Mouse (Mus musculus) intestine, embryonic 15.5 days (tissue): ENCODE results near the gene Atp2b2. TPM values are rescaled to one million over a fixed set of nuclear protein-coding genes. Genes with fewer than 3 reads are reported as not detected.

ENCODE experiments used
- ATAC-seq: fragments of 200-750 bp; cut with Nextera tagmentation; 2 replicates; pipeline ENCODE4 v1.8.0; 2017; ENCODE audit warnings: moderate TSS enrichment, moderate library complexity
- H3K27ac ChIP-seq: fragments of 300-500 bp; sonication (generic); 2 replicates; pipeline ENCODE4 v1.5.1; 2015; ENCODE audit warnings: mild to moderate bottlenecking, inconsistent platforms
- H3K27me3 ChIP-seq: fragments of 300-500 bp; sonication (generic); replicated peaks from 2 replicates; pipeline ENCODE4 v1.6.1; 2015; ENCODE audit warnings: inconsistent platforms
- H3K36me3 ChIP-seq: fragments of 300-500 bp; sonication (generic); 2 replicates; pipeline ENCODE4 v1.6.1; 2015; ENCODE audit warnings: inconsistent platforms
- H3K4me1 ChIP-seq: fragments of 300-500 bp; sonication (generic); replicated peaks from 2 replicates; pipeline ENCODE4 v1.6.1; 2015; ENCODE audit warnings: inconsistent platforms
- H3K4me2 ChIP-seq: fragments of 300-500 bp; sonication (generic); replicated peaks from 2 replicates; pipeline ENCODE4 v1.6.1; 2015; ENCODE audit warnings: mild to moderate bottlenecking, inconsistent platforms
- H3K4me3 ChIP-seq: fragments of 300-500 bp; sonication (generic); replicated peaks from 2 replicates; pipeline ENCODE4 v1.5.1; 2015; ENCODE audit warnings: inconsistent platforms
- H3K9ac ChIP-seq: fragments of 300-500 bp; sonication (generic); 2 replicates; pipeline ENCODE4 v1.6.1; 2015; ENCODE audit warnings: inconsistent platforms
- H3K9me3 ChIP-seq: fragments of 300-500 bp; sonication (generic); 2 replicates; pipeline ENCODE4 v1.6.1; 2016; ENCODE audit warnings: inconsistent platforms
- WGBS: fragments of 180-500 bp; shearing (Covaris S2); methylation state at CpG from one replicate; pipeline ENCODE4 v1.1.7; 2015; 5-methylcytosine and 5-hydroxymethylcytosine counted together
- polyA plus RNA-seq: library from polyadenylated mRNA; unstranded; fragments of >200 nt; fragmentation: Nextera tagmentation; extraction: Ambion mirVana; gene quantifications from 2 replicates; pipeline ENCODE4 v1.2.1, GENCODE M21; 2015

Atp2b2 gene
- polyA plus RNA-seq, 1 experiment from 2014 or later: 1.1 TPM

DNA sequence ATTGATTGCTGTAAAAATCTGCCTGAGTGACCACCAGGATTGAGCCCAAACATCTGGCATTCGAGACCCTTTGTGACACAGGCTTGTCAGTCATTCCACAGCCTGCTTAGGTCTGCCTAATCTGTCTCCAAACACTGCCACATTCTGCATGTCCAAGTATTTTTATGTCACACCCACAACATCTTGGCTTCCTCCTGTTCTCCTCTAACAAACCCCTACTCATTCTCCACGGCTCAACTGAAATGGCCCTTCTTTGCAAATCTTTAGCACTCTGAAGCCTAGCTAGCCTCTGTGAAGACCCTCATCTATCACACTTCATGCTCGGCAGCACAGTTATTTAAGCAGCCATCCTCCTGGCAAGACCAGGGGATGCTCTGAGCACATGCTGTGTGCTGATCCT is 72.7 kb downstream of the Atp2b2 start:
- Histone ChIP-seq H3K9me3 (no peaks in the 10 kb centered on the region), H3K4me1 (no peaks in the 10 kb centered on the region), H3K36me3 (no peaks in the 10 kb centered on the region), H3K27me3 (no peaks in the 10 kb centered on the region), H3K9ac (no peak overlapping the region), H3K27ac (no peak overlapping the region), H3K4me2 (no peak overlapping the region), H3K4me3 (no peak overlapping the region)
- WGBS: 40% methylated on average over 3 of the region's 3 CpGs
- ATAC-seq: no peak

DNA sequence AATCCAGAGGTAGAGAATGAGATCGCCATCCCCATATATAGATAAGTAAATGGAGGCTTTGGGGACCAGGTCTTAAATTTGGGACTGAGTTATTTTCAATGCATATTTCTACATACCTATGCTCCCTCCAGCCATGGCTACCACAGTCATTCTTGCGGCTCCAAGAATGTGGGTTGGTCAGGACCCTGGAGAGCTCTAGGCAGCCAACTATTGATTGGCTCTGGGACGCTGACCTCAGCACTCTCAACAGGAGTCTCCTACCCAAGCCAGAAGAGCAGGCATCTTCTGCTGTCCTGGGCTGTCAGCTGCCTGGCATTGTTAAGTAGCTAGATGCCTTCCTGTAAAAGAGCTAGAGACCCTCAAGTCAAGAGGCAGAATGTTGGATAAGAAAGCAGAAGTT is 79.6 kb downstream of the Atp2b2 start:
- H3K4me1 ChIP-seq: no peaks in the 10 kb centered on the region
- H3K9me3 ChIP-seq: no peaks in the 10 kb centered on the region
- no peak overlapping the region for H3K4me2 ChIP-seq
- H3K36me3 ChIP-seq: no peaks in the 10 kb centered on the region
- no peak overlapping the region for H3K4me3 ChIP-seq
- H3K27ac ChIP-seq: no peak overlapping the region
- H3K27me3 ChIP-seq: no peaks in the 10 kb centered on the region
- H3K9ac ChIP-seq: no peak overlapping the region
- ATAC-seq: no peak
- WGBS: 5% methylated on average over 3 of the region's 3 CpGs

DNA sequence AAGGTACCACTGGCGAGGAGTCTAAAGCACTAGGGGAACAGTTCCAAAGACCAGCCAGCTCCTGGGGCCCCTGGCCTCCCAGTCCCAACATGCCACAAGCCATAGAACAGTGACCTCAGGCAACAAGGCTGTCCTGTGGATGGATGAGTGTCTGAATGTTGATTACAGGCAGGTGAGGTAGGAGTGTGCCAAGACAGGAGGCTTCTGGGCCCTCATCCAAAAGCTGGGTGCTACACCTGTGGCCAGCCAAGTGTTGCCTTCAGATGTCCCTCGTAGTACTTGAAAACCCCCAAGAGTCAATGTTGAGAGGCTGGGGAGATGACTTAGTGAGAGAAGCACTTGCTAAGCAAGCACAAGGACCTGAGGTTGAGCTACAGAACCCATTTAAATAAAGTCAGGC is 80.8 kb downstream of the Atp2b2 start:
- no peak overlapping the region for H3K4me2 ChIP-seq
- no peaks in the 10 kb centered on the region for H3K9me3 ChIP-seq
- 0 out of 2 replicates have a peak, but pooled peaks cover 2% of the 10 kb centered on the region for H3K27me3 ChIP-seq
- no peak overlapping the region for H3K9ac ChIP-seq
- no peak for ATAC-seq
- H3K27ac ChIP-seq: no peak overlapping the region
- H3K4me3 ChIP-seq: no peak overlapping the region
- H3K4me1 ChIP-seq: no peaks in the 10 kb centered on the region; the same call in 1 of the 2 replicates
- WGBS: 80% methylated on average over 2 of the region's 2 CpGs
- H3K36me3 ChIP-seq: no peaks in the 10 kb centered on the region

DNA sequence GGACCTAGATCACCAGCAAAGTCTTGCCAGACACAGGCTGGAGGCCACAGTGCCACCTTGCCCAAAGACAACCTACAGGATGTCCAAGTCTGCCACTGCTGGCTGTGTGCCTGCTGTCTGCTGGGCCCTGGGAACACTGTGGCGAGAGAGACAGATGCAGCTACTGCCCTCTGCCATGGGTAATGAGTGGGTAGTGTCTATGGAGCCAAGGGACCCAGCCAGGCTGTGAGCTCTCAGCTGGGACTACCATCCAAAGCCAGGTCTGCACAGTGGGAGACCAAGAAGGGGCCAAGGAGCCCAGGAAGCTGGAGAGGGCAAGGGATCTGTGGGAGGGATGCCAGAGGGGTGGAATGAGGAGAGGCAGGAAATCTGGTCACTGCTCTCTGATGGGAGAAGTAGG is 83.1 kb downstream of the Atp2b2 start:
- WGBS: 56% methylated on average over 1 of the region's 1 CpGs
- H3K9ac ChIP-seq: no peak overlapping the region
- H3K36me3 ChIP-seq: no peaks in the 10 kb centered on the region
- ATAC-seq: no peak
- no peak overlapping the region for H3K4me2 ChIP-seq
- 0 out of 2 replicates have a peak, but pooled peaks cover 3% of the 10 kb centered on the region for H3K27me3 ChIP-seq
- H3K4me3 ChIP-seq: no peak overlapping the region
- H3K4me1 ChIP-seq: no peaks in the 10 kb centered on the region; the same call in 1 of the 2 replicates
- no peak overlapping the region for H3K27ac ChIP-seq
- no peaks in the 10 kb centered on the region for H3K9me3 ChIP-seq

DNA sequence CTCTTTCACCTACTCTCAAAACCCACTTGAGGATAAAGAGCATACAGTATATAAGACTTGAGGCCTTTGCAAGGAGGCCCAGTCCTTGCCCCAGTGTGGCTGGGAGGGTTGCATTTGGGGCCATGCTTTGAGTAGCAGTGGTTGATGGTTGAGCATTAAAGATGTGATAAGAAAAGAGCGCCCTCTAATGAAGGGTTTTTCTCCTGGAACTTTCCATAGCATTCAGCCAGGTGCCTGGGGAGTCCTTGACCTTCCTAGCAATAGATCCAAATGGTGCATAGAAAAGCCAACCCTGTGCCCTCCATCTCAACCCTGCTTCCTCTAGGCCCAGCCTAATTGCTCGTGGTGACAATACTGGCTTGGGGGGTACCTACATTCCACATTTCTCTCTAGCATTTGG is 83.7 kb downstream of the Atp2b2 start:
- Histone ChIP-seq H3K4me1 (no peaks in the 10 kb centered on the region; the same call in 1 of the 2 replicates), H3K36me3 (no peaks in the 10 kb centered on the region), H3K9me3 (no peaks in the 10 kb centered on the region), H3K4me3 (no peak overlapping the region), H3K4me2 (no peak overlapping the region), H3K9ac (no peak overlapping the region), H3K27ac (no peak overlapping the region), H3K27me3 (0 out of 2 replicates have a peak, but pooled peaks cover 3% of the 10 kb centered on the region)
- no peak for ATAC-seq
- WGBS: 57% methylated on average over 2 of the region's 2 CpGs

DNA sequence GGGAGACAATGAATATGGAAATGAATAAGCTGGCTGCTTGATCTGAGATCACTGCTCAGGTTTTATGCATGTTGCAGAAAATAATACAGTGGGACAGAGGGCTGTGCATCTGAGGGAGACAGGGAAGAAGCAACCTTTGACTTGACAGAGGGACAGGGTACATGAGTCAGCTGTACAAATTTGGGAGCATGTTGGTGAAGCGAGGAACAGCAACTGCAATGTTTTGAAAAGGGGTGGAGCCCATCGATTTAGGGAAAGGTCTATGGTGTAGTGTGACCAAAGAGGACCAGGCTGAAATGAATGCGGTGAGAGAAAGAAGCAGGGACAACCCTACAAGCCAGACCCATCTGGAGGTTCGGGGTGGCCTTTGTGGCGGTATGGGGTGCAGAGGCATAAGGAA is 84.4 kb downstream of the Atp2b2 start:
- WGBS: 74% methylated on average over 5 of the region's 5 CpGs
- no peak overlapping the region for H3K4me2 ChIP-seq
- no peaks in the 10 kb centered on the region; the same call in 1 of the 2 replicates for H3K4me1 ChIP-seq
- no peak for ATAC-seq
- H3K36me3 ChIP-seq: no peaks in the 10 kb centered on the region
- no peak overlapping the region for H3K27ac ChIP-seq
- no peaks in the 10 kb centered on the region for H3K9me3 ChIP-seq
- H3K9ac ChIP-seq: no peak overlapping the region; the same call in 1 of the 2 replicates
- 0 out of 2 replicates have a peak, but pooled peaks cover 3% of the 10 kb centered on the region for H3K27me3 ChIP-seq
- no peak overlapping the region for H3K4me3 ChIP-seq

DNA sequence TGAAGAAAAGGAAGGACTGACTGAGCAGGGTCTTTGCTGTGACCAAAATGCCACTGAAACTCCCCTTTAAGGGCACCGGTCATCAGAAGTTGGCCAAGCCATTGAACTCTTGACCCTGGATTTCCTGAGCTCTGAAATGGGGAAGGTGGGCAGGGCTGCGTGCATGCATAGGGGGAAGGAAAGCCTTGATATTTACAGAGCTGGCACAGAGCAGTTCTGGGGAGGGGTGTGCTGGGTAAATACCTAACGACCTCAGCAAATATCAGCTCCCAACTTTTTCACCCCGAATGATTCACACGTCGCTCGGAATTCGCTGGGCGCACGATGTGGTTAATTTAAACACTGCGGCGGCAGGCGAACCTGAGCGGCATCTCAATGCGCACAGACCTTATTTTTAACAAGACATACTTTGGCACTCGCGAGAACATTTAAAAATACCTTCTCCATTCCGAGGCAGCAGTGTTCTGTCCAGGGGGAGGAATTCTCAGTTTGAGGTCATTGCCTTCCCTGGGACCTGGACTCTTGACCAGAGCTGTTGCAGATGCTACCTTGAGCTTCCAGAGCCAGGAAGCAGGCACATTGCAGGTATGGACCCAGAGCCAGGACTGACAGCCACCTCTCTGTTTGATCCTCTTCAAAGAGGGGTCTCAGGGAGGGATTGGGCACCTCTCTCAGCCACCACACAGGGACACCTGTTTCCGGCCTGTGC is 85.0 kb downstream of the Atp2b2 start:
- no peak for ATAC-seq
- no peak overlapping the region for H3K27ac ChIP-seq
- WGBS: 66% methylated on average over 19 of the region's 19 CpGs
- H3K27me3 ChIP-seq: 0 out of 2 replicates have a peak, but pooled peaks cover 3% of the 10 kb centered on the region
- H3K4me1 ChIP-seq: no peaks in the 10 kb centered on the region; the same call in 1 of the 2 replicates
- no peaks in the 10 kb centered on the region for H3K9me3 ChIP-seq
- H3K4me3 ChIP-seq: no peak overlapping the region
- H3K36me3 ChIP-seq: no peaks in the 10 kb centered on the region
- H3K4me2 ChIP-seq: no peak overlapping the region
- H3K9ac ChIP-seq: no peak overlapping the region

DNA sequence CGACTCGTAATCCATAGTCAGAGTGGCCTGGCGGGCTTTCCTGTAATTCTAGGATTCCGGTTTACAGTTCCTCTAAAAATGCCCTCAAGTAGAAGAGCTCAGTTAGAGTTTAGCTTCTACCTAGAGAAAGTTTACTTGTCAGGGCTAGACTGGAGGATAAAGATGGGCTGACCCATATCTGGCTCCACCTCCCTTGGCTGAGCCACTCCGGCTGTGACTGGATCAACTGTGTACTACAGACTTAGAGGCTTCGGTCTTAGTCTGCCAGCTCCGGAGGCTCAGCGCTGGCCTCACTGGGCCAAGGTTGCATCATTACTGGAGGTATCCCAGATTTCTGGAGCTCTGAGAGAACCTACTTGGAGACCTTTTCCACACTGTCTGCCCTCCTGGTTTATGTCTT is 94.9 kb downstream of the Atp2b2 start:
- ATAC-seq: no peak
- WGBS: 83% methylated on average over 8 of the region's 8 CpGs
- no peak overlapping the region for H3K4me2 ChIP-seq
- H3K4me1 ChIP-seq: no peaks in the 10 kb centered on the region
- H3K9me3 ChIP-seq: no peaks in the 10 kb centered on the region
- H3K36me3 ChIP-seq: no peaks in the 10 kb centered on the region
- no peaks in the 10 kb centered on the region for H3K27me3 ChIP-seq
- H3K4me3 ChIP-seq: no peak overlapping the region
- no peak overlapping the region for H3K9ac ChIP-seq
- no peak overlapping the region for H3K27ac ChIP-seq

DNA sequence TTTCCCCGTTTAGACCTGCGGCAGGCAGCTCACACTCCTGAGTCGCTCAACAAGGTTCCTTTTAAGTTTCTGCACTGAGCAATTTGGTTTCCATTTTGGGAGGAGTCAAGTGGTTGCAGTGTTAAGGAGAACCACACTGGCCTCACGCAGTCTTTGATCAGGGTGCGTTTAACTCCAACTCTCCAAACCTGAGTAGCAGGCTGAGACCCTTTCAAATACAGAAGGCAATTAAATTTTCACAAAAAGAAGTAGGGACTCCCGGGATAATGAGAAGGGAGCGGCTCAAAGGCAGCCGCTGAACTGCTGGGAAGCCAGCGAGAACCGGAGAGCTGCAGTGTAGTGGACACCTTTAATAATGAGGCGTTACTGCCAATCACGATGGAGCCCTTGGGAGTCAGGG is 100.1 kb downstream of the Atp2b2 start:
- H3K4me2 ChIP-seq: no peak overlapping the region
- ATAC-seq: no peak
- H3K27me3 ChIP-seq: no peaks in the 10 kb centered on the region
- no peaks in the 10 kb centered on the region for H3K9me3 ChIP-seq
- H3K4me3 ChIP-seq: no peak overlapping the region
- no peak overlapping the region for H3K9ac ChIP-seq
- WGBS: 43% methylated on average over 12 of the region's 12 CpGs
- H3K36me3 ChIP-seq: no peaks in the 10 kb centered on the region
- no peak overlapping the region for H3K27ac ChIP-seq
- no peaks in the 10 kb centered on the region for H3K4me1 ChIP-seq

DNA sequence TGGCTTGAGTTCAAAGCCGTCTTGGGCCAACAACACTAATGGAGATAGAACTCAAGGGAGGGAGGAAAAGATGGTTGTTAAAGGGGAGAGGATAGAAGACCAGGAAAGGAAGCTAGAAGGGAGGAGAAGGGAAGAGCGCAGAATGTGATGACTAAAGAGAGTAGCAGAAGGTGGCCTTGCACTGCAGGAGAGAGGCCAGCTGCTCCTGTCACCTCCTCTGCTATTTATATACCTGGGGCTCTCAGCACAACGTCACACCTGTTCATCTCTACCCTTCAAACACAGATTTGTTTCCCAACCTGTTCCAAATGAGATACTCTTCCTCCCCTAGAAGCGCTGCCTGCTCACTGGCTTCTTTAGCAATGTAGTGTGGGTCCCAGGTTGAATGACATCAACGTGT is 101.1 kb downstream of the Atp2b2 start:
- H3K27ac ChIP-seq: no peak overlapping the region
- whole genome bisulfite sequencing: 75% methylated on average over 5 of the region's 5 CpGs
- no peak for ATAC-seq
- no peak overlapping the region for H3K9ac ChIP-seq
- no peaks in the 10 kb centered on the region for H3K4me1 ChIP-seq
- H3K27me3 ChIP-seq: no peaks in the 10 kb centered on the region
- H3K4me2 ChIP-seq: no peak overlapping the region
- no peaks in the 10 kb centered on the region for H3K9me3 ChIP-seq
- H3K36me3 ChIP-seq: no peaks in the 10 kb centered on the region
- H3K4me3 ChIP-seq: no peak overlapping the region

DNA sequence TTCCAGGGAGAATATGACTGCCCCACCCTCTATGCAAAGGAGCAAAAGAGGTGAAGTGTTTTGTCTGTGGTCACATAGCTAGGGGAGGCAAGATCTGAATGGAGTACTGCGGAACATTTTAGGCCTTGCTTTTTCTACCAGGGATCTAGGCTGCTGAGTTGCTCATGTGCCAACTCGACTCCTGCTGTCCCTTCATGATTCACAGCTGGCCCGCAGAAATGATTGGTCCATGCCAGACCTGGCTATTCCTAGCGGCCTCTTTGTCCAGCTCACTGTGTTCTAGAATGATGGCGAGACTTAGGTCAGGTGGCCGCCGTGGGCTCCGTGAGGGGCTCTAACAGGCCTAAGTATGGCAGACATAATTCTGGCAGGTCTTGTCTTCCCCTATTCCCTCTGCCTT is 103.0 kb downstream of the Atp2b2 start:
- no peaks in the 10 kb centered on the region for H3K36me3 ChIP-seq
- H3K4me1 ChIP-seq: no peaks in the 10 kb centered on the region
- 91% methylated on average over 8 of the region's 8 CpGs for WGBS
- no peaks in the 10 kb centered on the region for H3K9me3 ChIP-seq
- no peak overlapping the region for H3K4me3 ChIP-seq
- H3K4me2 ChIP-seq: no peak overlapping the region
- H3K27me3 ChIP-seq: no peaks in the 10 kb centered on the region
- no peak overlapping the region for H3K27ac ChIP-seq
- no peak overlapping the region for H3K9ac ChIP-seq
- ATAC-seq: no peak

DNA sequence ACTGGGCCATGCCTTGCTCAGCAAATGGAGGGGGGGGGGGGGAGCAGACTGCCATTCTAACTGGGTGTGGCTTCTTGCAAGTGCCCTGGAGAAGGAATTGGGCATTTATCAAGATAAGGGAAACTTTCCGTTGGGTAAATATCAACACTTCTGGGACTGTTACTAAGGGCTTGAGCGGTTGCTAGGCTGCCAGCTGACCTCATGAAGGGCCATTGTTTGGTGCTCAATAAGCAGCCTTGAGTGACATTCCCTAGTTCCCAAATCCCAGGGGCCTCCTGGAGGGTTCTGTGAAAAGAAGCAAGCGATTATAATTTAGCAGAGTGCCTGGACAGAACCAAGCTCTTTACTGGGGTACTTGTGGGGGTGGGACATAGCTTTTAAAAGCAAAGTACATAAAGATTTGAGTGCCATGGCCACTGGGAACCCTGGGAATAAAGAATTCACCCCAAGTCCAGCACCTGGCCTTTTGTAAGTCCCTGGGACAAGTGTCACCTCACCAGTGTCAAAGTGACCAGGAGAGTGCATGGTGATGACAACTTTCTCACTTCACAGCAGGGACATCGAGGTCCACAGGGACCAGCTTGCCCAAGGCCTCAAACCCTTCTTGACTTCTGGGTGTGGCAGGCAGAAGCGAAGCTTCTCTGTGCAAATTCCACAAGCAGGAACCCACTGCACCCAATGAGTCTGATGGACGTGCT is 105.5 kb downstream of the Atp2b2 start:
- Histone ChIP-seq H3K27me3 (no peaks in the 10 kb centered on the region), H3K4me2 (no peak overlapping the region), H3K9ac (no peak overlapping the region), H3K9me3 (no peaks in the 10 kb centered on the region), H3K4me3 (no peak overlapping the region), H3K4me1 (no peaks in the 10 kb centered on the region), H3K36me3 (no peaks in the 10 kb centered on the region), H3K27ac (no peak overlapping the region)
- ATAC-seq: no peak
- WGBS: 50% methylated on average over 6 of the region's 6 CpGs

DNA sequence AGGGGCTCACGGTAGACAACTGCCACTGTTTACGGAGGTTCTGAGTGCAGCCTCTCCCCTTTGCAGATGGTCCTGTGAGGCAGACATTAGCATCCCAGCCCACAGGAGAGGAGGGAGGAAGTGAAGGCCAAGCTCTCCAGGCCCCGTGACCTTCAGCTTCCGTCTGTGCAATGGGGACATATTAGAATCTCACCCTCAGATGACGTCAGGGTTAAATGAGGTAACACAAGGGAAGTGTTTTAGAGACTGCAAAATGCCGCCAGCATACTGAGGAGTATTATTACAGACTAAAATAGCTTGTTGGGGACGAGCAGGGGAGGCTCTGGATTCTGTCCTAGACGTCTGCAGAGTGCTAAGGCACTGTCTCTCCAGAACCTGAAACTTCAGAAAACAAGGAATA is 106.3 kb downstream of the Atp2b2 start:
- no peaks in the 10 kb centered on the region for H3K27me3 ChIP-seq
- H3K4me3 ChIP-seq: no peak overlapping the region
- no peaks in the 10 kb centered on the region for H3K4me1 ChIP-seq
- no peak overlapping the region for H3K27ac ChIP-seq
- 58% methylated on average over 8 of the region's 8 CpGs for WGBS
- H3K9ac ChIP-seq: no peak overlapping the region
- no peaks in the 10 kb centered on the region for H3K9me3 ChIP-seq
- H3K4me2 ChIP-seq: no peak overlapping the region
- ATAC-seq: no peak
- no peaks in the 10 kb centered on the region for H3K36me3 ChIP-seq
